Mouse (Mus musculus): Measurements from ENCODE around the gene H2al1a. TPM values are rescaled to one million over a fixed set of nuclear protein-coding genes. Genes with fewer than 3 reads are reported as not detected.
"Not testable (repeated sequence)": the region's sequence is repeated elsewhere in the genome, so short reads cannot be mapped to it uniquely, and the experiment has no call there.

H2al1a gene
- polyA plus RNA-seq, 1 experiment, result not detected

- Histone ChIP-seq H3K4me1 (replicated peaks; ENCODE audit: control insufficient read depth, insufficient read depth, low read length) (no peaks in the 10 kb centered on the region), H3K27me3 (ENCODE audit: control insufficient read depth, insufficient read depth, low read length) (no peaks in the 10 kb centered on the region), H3K4me3 (ENCODE audit: control insufficient read depth, insufficient read depth, low read length) (no peak overlapping the region), H3K36me3 (ENCODE audit: control insufficient read depth, insufficient read depth, low read length) (no peaks in the 10 kb centered on the region), H3K27ac (ENCODE audit: control insufficient read depth, insufficient read depth, low read length) (no peak overlapping the region)
- no peak for TF ChIP-seq POLR2A (IDR thresholded peaks at IDR 0.05; ENCODE audit: control insufficient read depth, extremely low read depth, insufficient read depth, low read length, poor library complexity)
- TF ChIP-seq CTCF (IDR thresholded peaks at IDR 0.05; ENCODE audit: borderline replicate concordance, control insufficient read depth, extremely low read depth, insufficient read depth, low read length, poor library complexity), result no peak
- no peak for DNase-seq
- WGBS, result 71% methylated on average over 7 of the region's 7 CpGs
Measured at GRCm38 (mm10) chrX:11267791-11268190, 31.3 kb upstream of the H2al1a start.

- H3K27ac ChIP-seq (ENCODE audit: control insufficient read depth, insufficient read depth, low read length), result no peak overlapping the region
- no peaks in the 10 kb centered on the region for H3K36me3 ChIP-seq (ENCODE audit: control insufficient read depth, insufficient read depth, low read length)
- no peaks in the 10 kb centered on the region for H3K27me3 ChIP-seq (ENCODE audit: control insufficient read depth, insufficient read depth, low read length)
- WGBS, result 91% methylated on average over 3 of the region's 3 CpGs
- H3K4me1 ChIP-seq (replicated peaks; ENCODE audit: control insufficient read depth, insufficient read depth, low read length), result no peaks in the 10 kb centered on the region
- TF ChIP-seq CTCF (IDR thresholded peaks at IDR 0.05; ENCODE audit: borderline replicate concordance, control insufficient read depth, extremely low read depth, insufficient read depth, low read length, poor library complexity) (no peak), POLR2A (IDR thresholded peaks at IDR 0.05; ENCODE audit: control insufficient read depth, extremely low read depth, insufficient read depth, low read length, poor library complexity) (no peak)
- no peak overlapping the region for H3K4me3 ChIP-seq (ENCODE audit: control insufficient read depth, insufficient read depth, low read length)
- DNase-seq, result no peak
Measured at GRCm38 (mm10) chrX:11269074-11269473, 30.0 kb upstream of the H2al1a start.

GRCm38 (mm10) chrX:11273190-11273589 lies 25.9 kb upstream of the H2al1a start:
- no peaks in the 10 kb centered on the region for H3K4me1 ChIP-seq (replicated peaks; ENCODE audit: control insufficient read depth, insufficient read depth, low read length)
- DNase-seq, result no peak
- H3K27ac ChIP-seq (ENCODE audit: control insufficient read depth, insufficient read depth, low read length), result no peak overlapping the region
- no peaks in the 10 kb centered on the region for H3K36me3 ChIP-seq (ENCODE audit: control insufficient read depth, insufficient read depth, low read length)
- H3K4me3 ChIP-seq (ENCODE audit: control insufficient read depth, insufficient read depth, low read length), result no peak overlapping the region
- H3K27me3 ChIP-seq (ENCODE audit: control insufficient read depth, insufficient read depth, low read length), result no peaks in the 10 kb centered on the region
- 96% methylated on average over 3 of the region's 3 CpGs for whole genome bisulfite sequencing
- TF ChIP-seq CTCF (IDR thresholded peaks at IDR 0.05; ENCODE audit: borderline replicate concordance, control insufficient read depth, extremely low read depth, insufficient read depth, low read length, poor library complexity) (no peak), POLR2A (IDR thresholded peaks at IDR 0.05; ENCODE audit: control insufficient read depth, extremely low read depth, insufficient read depth, low read length, poor library complexity) (no peak)

- H3K4me1 ChIP-seq (replicated peaks; ENCODE audit: control insufficient read depth, insufficient read depth, low read length), result no peaks in the 10 kb centered on the region
- no peak overlapping the region for H3K27ac ChIP-seq (ENCODE audit: control insufficient read depth, insufficient read depth, low read length)
- no peaks in the 10 kb centered on the region for H3K36me3 ChIP-seq (ENCODE audit: control insufficient read depth, insufficient read depth, low read length)
- TF ChIP-seq POLR2A (IDR thresholded peaks at IDR 0.05; ENCODE audit: control insufficient read depth, extremely low read depth, insufficient read depth, low read length, poor library complexity), result no peak
- no peaks in the 10 kb centered on the region for H3K27me3 ChIP-seq (ENCODE audit: control insufficient read depth, insufficient read depth, low read length)
- no peak overlapping the region for H3K4me3 ChIP-seq (ENCODE audit: control insufficient read depth, insufficient read depth, low read length)
- 97% methylated on average over 6 of the region's 6 CpGs for WGBS
- DNase-seq, result no peak
Measured at GRCm38 (mm10) chrX:11277083-11277482, 22.0 kb upstream of the H2al1a start.

GRCm38 (mm10) chrX:11280741-11281140 lies 18.3 kb upstream of the H2al1a start:
- no peak for DNase-seq
- TF ChIP-seq CTCF (IDR thresholded peaks at IDR 0.05; ENCODE audit: borderline replicate concordance, control insufficient read depth, extremely low read depth, insufficient read depth, low read length, poor library complexity) (no peak), POLR2A (IDR thresholded peaks at IDR 0.05; ENCODE audit: control insufficient read depth, extremely low read depth, insufficient read depth, low read length, poor library complexity) (no peak)
- WGBS, result 58% methylated on average over 2 of the region's 2 CpGs
- Histone ChIP-seq H3K27ac (ENCODE audit: control insufficient read depth, insufficient read depth, low read length) (no peak overlapping the region), H3K4me3 (ENCODE audit: control insufficient read depth, insufficient read depth, low read length) (no peak overlapping the region), H3K36me3 (ENCODE audit: control insufficient read depth, insufficient read depth, low read length) (no peaks in the 10 kb centered on the region), H3K4me1 (replicated peaks; ENCODE audit: control insufficient read depth, insufficient read depth, low read length) (no peaks in the 10 kb centered on the region), H3K27me3 (ENCODE audit: control insufficient read depth, insufficient read depth, low read length) (no peaks in the 10 kb centered on the region)

GRCm38 (mm10) chrX:11288306-11288882 lies 10.7 kb upstream of the H2al1a start:
- TF ChIP-seq CTCF (IDR thresholded peaks at IDR 0.05; ENCODE audit: borderline replicate concordance, control insufficient read depth, extremely low read depth, insufficient read depth, low read length, poor library complexity) (no peak), POLR2A (IDR thresholded peaks at IDR 0.05; ENCODE audit: control insufficient read depth, extremely low read depth, insufficient read depth, low read length, poor library complexity) (no peak)
- 88% methylated on average over 13 of the region's 14 CpGs for WGBS
- DNase-seq, result no peak
- H3K4me3 ChIP-seq (ENCODE audit: control insufficient read depth, insufficient read depth, low read length), result no peak overlapping the region
- no peaks in the 10 kb centered on the region for H3K27me3 ChIP-seq (ENCODE audit: control insufficient read depth, insufficient read depth, low read length)
- no peaks in the 10 kb centered on the region for H3K36me3 ChIP-seq (ENCODE audit: control insufficient read depth, insufficient read depth, low read length)
- H3K4me1 ChIP-seq (replicated peaks; ENCODE audit: control insufficient read depth, insufficient read depth, low read length), result no peaks in the 10 kb centered on the region
- no peak overlapping the region for H3K27ac ChIP-seq (ENCODE audit: control insufficient read depth, insufficient read depth, low read length)

- 72% methylated on average over 4 of the region's 4 CpGs for WGBS
Measured at GRCm38 (mm10) chrX:11289244-11289643, 9.8 kb upstream of the H2al1a start.

GRCm38 (mm10) chrX:11302132-11302531 lies 3.1 kb downstream of the H2al1a start, which contains the start of gene H2al1b:
TSS of gene H2al1b (plus strand) at chrX:11302432.
- not testable (repeated sequence) for H3K4me3 ChIP-seq (ENCODE audit: control insufficient read depth, insufficient read depth, low read length); DNase-seq; H3K4me1 ChIP-seq (replicated peaks; ENCODE audit: control insufficient read depth, insufficient read depth, low read length); H3K36me3 ChIP-seq (ENCODE audit: control insufficient read depth, insufficient read depth, low read length); H3K27ac ChIP-seq (ENCODE audit: control insufficient read depth, insufficient read depth, low read length); H3K27me3 ChIP-seq (ENCODE audit: control insufficient read depth, insufficient read depth, low read length)
- 88% methylated on average over 1 of the region's 3 CpGs for WGBS

More at GRCm38 (mm10) chrX:11289244-11289643, 9.8 kb upstream of the H2al1a start:
- Histone ChIP-seq H3K27me3 (ENCODE audit: control insufficient read depth, insufficient read depth, low read length) (no peaks in the 10 kb centered on the region), H3K4me1 (replicated peaks; ENCODE audit: control insufficient read depth, insufficient read depth, low read length) (no peaks in the 10 kb centered on the region), H3K27ac (ENCODE audit: control insufficient read depth, insufficient read depth, low read length) (no peak overlapping the region), H3K36me3 (ENCODE audit: control insufficient read depth, insufficient read depth, low read length) (no peaks in the 10 kb centered on the region), H3K4me3 (ENCODE audit: control insufficient read depth, insufficient read depth, low read length) (no peak overlapping the region)
- no peak for TF ChIP-seq CTCF (IDR thresholded peaks at IDR 0.05; ENCODE audit: borderline replicate concordance, control insufficient read depth, extremely low read depth, insufficient read depth, low read length, poor library complexity)
- TF ChIP-seq POLR2A (IDR thresholded peaks at IDR 0.05; ENCODE audit: control insufficient read depth, extremely low read depth, insufficient read depth, low read length, poor library complexity), result no peak
- no peak for DNase-seq

- not testable (repeated sequence) for H3K36me3 ChIP-seq (ENCODE audit: control insufficient read depth, insufficient read depth, low read length); H3K4me1 ChIP-seq (replicated peaks; ENCODE audit: control insufficient read depth, insufficient read depth, low read length); DNase-seq; H3K27ac ChIP-seq (ENCODE audit: control insufficient read depth, insufficient read depth, low read length); H3K27me3 ChIP-seq (ENCODE audit: control insufficient read depth, insufficient read depth, low read length); H3K4me3 ChIP-seq (ENCODE audit: control insufficient read depth, insufficient read depth, low read length)
- 100% methylated on average over 1 of the region's 6 CpGs for WGBS
Measured at GRCm38 (mm10) chrX:11305355-11305754, 6.3 kb downstream of the H2al1a start, which contains the start of gene H2al1c. TSS of gene H2al1c (plus strand) at chrX:11305655.

All from thymus, adult 2 months (tissue).